Mouse (Mus musculus): ENCODE measurements around the gene E030030I06Rik. TPM values are rescaled to one million over a fixed set of nuclear protein-coding genes. Genes with fewer than 3 reads are reported as not detected.

E030030I06Rik gene
- total RNA-seq, 2 experiments from 2014 or later = 0.99 to 1.4 TPM

Other genes starting within 250 kb of the E030030I06Rik start
- not detected for gene 4930444G20Rik, start 81.2 kb downstream of the E030030I06Rik start, total RNA-seq (2021)
- under 1 TPM in 1 of 2 experiments, not detected in 1; 0.28 TPM for gene Raet1e, start 9.3 kb upstream of the E030030I06Rik start, total RNA-seq (2021)
- gene H60b, start 9.3 kb upstream of the E030030I06Rik start, total RNA-seq (2021) = under 1 TPM in 1 of 2 experiments, not detected in 1; 0.66 TPM
- gene Raet1d, start 211.3 kb upstream of the E030030I06Rik start, total RNA-seq (2021) = not detected